Mouse (Mus musculus) bone marrow, adult 2 months (tissue): Measurements from ENCODE around the gene Car14. TPM values are rescaled to one million over a fixed set of nuclear protein-coding genes. Genes with fewer than 3 reads are reported as not detected.

Experiments
- H3K27ac ChIP-seq: fragments of 200-500 bp; 2 replicates; pipeline ENCODE4 v1.5.1; 2012; ENCODE audit warnings: low read depth, mild to moderate bottlenecking, control low read depth, inconsistent platforms, low read length; ENCODE audit not compliant: control insufficient read depth, poor library complexity, insufficient read depth
- H3K4me1 ChIP-seq: fragments of 200-500 bp; 2 replicates; pipeline ENCODE4 v1.6.1; 2011; ENCODE audit warnings: low read length; ENCODE audit not compliant: control insufficient read depth, insufficient read depth
- H3K4me3 ChIP-seq: fragments of 200-500 bp; replicated peaks from 2 replicates; pipeline ENCODE3; 2011; ENCODE audit warnings: mild to moderate bottlenecking, low read depth, low read length, control low read depth; ENCODE audit not compliant: control insufficient read depth
- CTCF ChIP-seq: fragments of 200-500 bp; IDR thresholded peaks from 2 replicates; pipeline ENCODE4 v1.5.1; 2011; ENCODE audit warnings: low read length, control low read depth; ENCODE audit not compliant: control insufficient read depth, insufficient read depth
- POLR2A ChIP-seq: fragments of 200-500 bp; IDR thresholded peaks from 2 replicates; pipeline ENCODE4 v1.6.1; 2011; ENCODE audit warnings: low read depth, mild to moderate bottlenecking, control low read depth, low read length, borderline replicate concordance; ENCODE audit not compliant: control insufficient read depth
- WGBS: fragments of 180-500 bp; shearing (Covaris S2); methylation state at CpG from one replicate; pipeline ENCODE4 v1.1.7; 2018; 5-methylcytosine and 5-hydroxymethylcytosine counted together
- polyA plus RNA-seq: library from polyadenylated mRNA; stranded (reverse); fragments of >200 nt; gene quantifications from 2 replicates; pipeline ENCODE4 v1.2.4, GENCODE M21; 2011; ENCODE audit warnings: low replicate concordance; ENCODE audit not compliant: missing spikeins, insufficient read depth, insufficient read length

Gene Car14
- polyA plus RNA-seq, 1 experiment, result not detected

GRCm38 (mm10) chr3:95916760-95917159 lies 12.3 kb upstream of the Car14 start:
- H3K27ac ChIP-seq, result peak overlapping the region; percentile 88
- 42% methylated on average over 7 of the region's 7 CpGs for WGBS
- TF ChIP-seq POLR2A (no peak), CTCF (no peak)

DNA sequence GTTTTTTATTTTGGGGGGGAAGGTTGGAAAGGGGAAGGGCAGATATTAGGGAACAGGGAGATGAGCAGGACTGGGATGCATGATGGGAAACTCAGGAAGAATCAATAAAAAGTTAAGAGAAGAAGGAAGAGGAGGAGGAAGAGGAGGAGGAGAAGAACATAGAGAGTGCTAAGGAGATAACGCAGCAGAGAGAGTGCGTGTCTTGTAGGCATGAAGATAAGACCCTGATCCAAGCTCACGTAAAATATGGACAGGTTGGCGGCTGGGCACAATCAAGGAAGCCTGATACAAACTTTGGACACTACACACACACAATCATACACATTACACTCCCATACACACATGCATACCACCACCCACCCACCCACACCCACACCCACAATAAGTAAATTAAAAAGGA lies 10.2 kb upstream of the Car14 start:
- TF ChIP-seq CTCF (no peak), POLR2A (no peak)
- H3K27ac ChIP-seq, result no peak overlapping the region
- 69% methylated on average over 4 of the region's 4 CpGs for WGBS

More at GRCm38 (mm10) chr3:95916760-95917159, 12.3 kb upstream of the Car14 start:
- Histone ChIP-seq H3K4me1 (peaks cover 2% of the 10 kb centered on the region; the same call in 1 of the 2 replicates), H3K4me3 (peak overlapping the region; percentile 51)

GRCm38 (mm10) chr3:95907613-95908012 lies 3.1 kb upstream of the Car14 start:
- H3K4me3 ChIP-seq, result no peak overlapping the region
- no peak overlapping the region for H3K27ac ChIP-seq
- no peaks in the 10 kb centered on the region for H3K4me1 ChIP-seq
- WGBS, result 54% methylated on average over 4 of the region's 4 CpGs
- TF ChIP-seq POLR2A (no peak), CTCF (no peak)

More for the DNA sequence above, 10.2 kb upstream of the Car14 start:
- no peak overlapping the region for H3K4me3 ChIP-seq
- H3K4me1 ChIP-seq, result peaks cover 2% of the 10 kb centered on the region; the same call in 1 of the 2 replicates

GRCm38 (mm10) chr3:95906860-95907259 lies 2.4 kb upstream of the Car14 start:
- under 1% methylated on average over 12 of the region's 12 CpGs for WGBS
- Histone ChIP-seq H3K27ac (no peak overlapping the region), H3K4me1 (no peaks in the 10 kb centered on the region), H3K4me3 (no peak overlapping the region)
- TF ChIP-seq POLR2A (no peak), CTCF (peak; percentile 89)

DNA sequence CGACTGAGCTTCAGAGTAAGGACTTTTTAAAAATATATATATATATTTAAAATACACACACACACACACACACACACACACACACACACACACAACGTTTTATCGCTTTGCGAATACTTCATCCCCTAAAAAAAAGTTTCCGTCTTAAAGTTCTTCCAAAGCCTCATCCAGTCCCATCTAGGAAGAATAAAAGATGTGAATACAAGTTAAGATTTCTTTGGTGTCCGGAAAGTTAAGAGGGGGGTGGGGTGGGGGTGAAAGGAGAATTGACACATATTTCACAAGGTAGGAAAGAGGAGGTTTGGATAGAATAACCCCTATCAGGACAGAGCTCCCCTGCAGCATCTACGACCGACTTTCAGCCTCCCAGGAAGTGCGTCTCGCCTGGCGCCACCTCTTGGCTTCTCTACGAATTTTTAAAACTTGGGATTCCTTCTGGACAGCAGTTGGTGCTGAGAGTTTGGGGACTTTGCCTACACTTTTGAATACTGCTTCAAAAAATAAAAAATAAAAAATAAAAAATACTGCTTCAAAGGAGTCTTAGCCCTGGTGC lies 1.5 kb upstream of the Car14 start:
- Histone ChIP-seq H3K27ac (no peak overlapping the region), H3K4me3 (no peak overlapping the region), H3K4me1 (no peaks in the 10 kb centered on the region)
- TF ChIP-seq CTCF (peak; percentile 57), POLR2A (no peak)
- WGBS, result 3% methylated on average over 12 of the region's 12 CpGs

GRCm38 (mm10) chr3:95905146-95905939 lies 852 bp upstream of the Car14 start:
- TF ChIP-seq POLR2A (no peak), CTCF (no peak)
- no peak overlapping the region for H3K4me3 ChIP-seq
- 2% methylated on average over 18 of the region's 18 CpGs for WGBS
- no peaks in the 10 kb centered on the region for H3K4me1 ChIP-seq
- H3K27ac ChIP-seq, result no peak overlapping the region

DNA sequence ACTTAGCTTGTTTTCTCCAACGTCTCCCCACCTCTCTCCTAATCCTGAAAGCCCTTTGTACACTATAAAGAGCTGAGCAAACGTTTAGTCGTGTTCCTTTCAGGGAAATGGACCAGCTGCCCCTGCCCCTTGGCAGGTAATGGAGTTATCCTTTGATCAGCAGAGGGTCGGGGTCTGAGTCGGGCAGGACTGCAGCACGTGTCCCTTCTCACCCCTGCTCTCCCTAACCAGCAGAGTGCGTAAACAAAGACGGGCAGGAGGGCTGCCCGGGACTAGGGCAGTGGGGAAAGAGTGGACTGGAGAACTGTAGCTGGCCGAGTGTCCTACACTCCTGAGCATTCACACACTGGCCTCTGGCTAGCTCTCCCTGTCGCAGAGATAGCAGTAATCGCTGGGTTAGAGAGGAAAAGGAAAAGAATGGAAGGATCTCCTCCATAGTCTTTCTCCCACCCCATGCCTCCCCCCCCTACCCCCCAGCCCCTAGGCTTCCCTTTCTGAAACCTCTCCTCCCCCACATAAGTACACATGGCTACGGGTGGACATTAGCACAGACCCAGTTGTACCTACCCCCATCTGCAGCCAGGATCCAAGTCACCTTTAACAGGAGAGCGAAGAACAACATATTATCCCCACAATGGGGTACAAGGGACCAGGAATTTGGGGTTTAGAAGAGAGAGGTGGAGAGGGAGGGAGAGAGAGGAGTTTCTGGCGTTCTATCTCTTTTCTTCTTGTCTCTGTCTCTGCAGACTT lies 563 bp downstream of the Car14 start:
- Histone ChIP-seq H3K27ac (no peak overlapping the region), H3K4me3 (no peak overlapping the region), H3K4me1 (no peaks in the 10 kb centered on the region)
- WGBS, result 23% methylated on average over 15 of the region's 15 CpGs
- TF ChIP-seq CTCF (no peak), POLR2A (no peak; the same call in 1 of the 2 replicates)

DNA sequence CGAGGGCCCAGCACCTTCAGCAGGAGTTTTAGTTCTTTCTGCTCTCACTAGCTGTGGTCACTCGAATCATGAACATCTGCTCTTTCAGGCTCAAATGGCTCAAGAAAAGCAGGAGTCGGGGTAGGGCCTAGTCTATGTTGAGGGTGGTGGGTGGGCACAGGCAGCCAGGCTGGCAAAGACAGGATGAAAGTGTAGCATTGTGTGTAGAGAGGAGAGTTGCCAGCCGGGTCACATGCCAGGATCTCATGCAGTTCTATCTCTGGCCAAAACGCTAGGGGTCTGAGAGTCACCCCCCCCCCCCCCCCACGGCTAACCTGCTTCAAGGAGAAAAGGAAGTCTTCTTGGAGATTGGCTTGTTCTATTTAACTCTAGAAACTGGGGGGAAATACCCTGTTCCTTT lies 1.8 kb downstream of the Car14 start:
- 45% methylated on average over 6 of the region's 6 CpGs for WGBS
- no peak overlapping the region for H3K4me3 ChIP-seq
- H3K4me1 ChIP-seq, result no peaks in the 10 kb centered on the region
- H3K27ac ChIP-seq, result no peak overlapping the region
- TF ChIP-seq CTCF, result no peak
- no peak for TF ChIP-seq POLR2A

GRCm38 (mm10) chr3:95902373-95902625 lies 2.2 kb downstream of the Car14 start:
- H3K27ac ChIP-seq, result no peak overlapping the region
- H3K4me3 ChIP-seq, result no peak overlapping the region
- TF ChIP-seq POLR2A (no peak), CTCF (no peak)
- H3K4me1 ChIP-seq, result no peaks in the 10 kb centered on the region
